In the genomic region with DNA sequence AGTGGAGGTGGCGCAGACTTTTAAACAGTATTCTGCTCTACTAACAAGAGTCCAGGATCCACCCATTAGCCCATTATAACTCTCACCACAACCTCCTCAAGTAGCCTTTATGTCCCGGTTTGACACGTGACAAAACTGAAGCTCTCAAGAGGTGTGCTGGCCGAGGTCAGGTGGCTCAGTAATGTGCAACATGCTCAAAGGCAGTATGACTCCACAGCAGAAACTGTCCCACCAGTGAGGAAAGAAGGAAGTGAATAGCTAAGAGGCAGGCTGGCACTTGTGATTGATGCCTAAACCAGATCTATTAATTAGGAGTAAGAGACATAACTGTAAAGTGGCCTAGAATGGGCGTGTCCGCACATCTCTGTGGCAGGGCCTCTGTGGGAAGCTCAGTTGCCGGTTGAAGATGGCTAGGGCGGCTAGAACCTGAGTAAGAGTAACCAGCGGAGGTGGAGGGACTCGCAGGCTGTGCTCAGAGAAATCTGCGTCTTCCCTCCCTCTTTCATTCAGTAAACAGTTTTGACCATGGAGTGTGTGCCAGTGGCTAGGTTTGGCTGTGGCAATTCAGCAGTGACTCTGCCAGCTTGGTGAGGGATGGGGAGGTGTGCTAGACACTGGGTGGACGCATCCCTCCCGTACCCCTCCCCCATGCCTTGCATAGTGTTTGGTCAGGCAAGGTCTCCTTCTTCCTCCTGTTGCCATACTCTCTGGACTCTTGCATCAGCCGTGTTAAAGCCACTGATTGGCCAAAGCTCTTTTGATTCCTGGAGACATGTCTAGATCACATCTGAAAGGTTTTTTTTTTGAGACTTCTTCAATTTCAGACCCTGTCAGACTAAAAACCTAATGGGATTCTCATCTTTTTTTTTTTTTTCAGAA, we compare ENCODE assay signal across 9 mouse cellular contexts. TPM values are rescaled to one million over a fixed set of nuclear protein-coding genes. Genes with fewer than 3 reads are reported as not detected.
DNase-seq lines count a peak whose midpoint lies in the region.
"Had no signal": no experiment of that assay in that cellular context is flagged by ENCODE, and none has a peak within 500 bp of the region (broad histone marks: within the 10 kb centered on the region; RNA-seq: fewer than 3 reads in every experiment).

No protein-coding gene starts in this region.

- DNase-seq in embryo, embryonic 10 days (ENCODE audit: low spot score), result peak; percentile 19
- no peak for DNase-seq in embryo, embryonic 9.5 days (ENCODE audit: extremely low spot score)
- peak; percentile 23 for DNase-seq in thymus, postnatal 4 days
- no peak for DNase-seq in thymus, postnatal 0 days (ENCODE audit: low spot score)
- peak; percentile 71 for DNase-seq in liver
- DNase-seq in yolk sac, embryonic 10.5 days (ENCODE audit: low spot score), result peak; percentile 68
- DNase-seq in layer of hippocampus, adult 9-10 months (ENCODE audit: low spot score), result no peak
- no peak for DNase-seq in layer of hippocampus, adult 11-12 months (ENCODE audit: low spot score)
- DNase-seq: gastrocnemius, adult 2 months had no signal

RNA-seq across cellular contexts. Expression of gene Sesn2, which starts 3.3 kb away (rescaled TPM):
- 7.3 and 8.0 TPM in 2 replicates for polyA plus RNA-seq in thymus, postnatal 0 days (2015; fragmentation: Nextera tagmentation; extraction: Ambion mirVana)

RNA-seq across cellular contexts. Expression of gene Atpif1, which starts 19.8 kb away (rescaled TPM):
- polyA plus RNA-seq in thymus, postnatal 0 days (2015; fragmentation: Nextera tagmentation; extraction: Ambion mirVana), result 874 and 945 TPM in 2 replicates

RNA-seq across cellular contexts. Expression of gene Dnajc8, which starts 21.7 kb away (rescaled TPM):
- polyA plus RNA-seq in thymus, postnatal 0 days (2015; fragmentation: Nextera tagmentation; extraction: Ambion mirVana), result 190 and 199 TPM in 2 replicates

RNA-seq across cellular contexts. Expression of gene Med18, which starts 49.9 kb away (rescaled TPM):
- polyA plus RNA-seq in thymus, postnatal 0 days (2015; fragmentation: Nextera tagmentation; extraction: Ambion mirVana), result 30.5 and 31.5 TPM in 2 replicates

RNA-seq across cellular contexts. Expression of gene Ptafr, which starts 50.2 kb away (rescaled TPM):
- polyA plus RNA-seq in thymus, postnatal 0 days (2015; fragmentation: Nextera tagmentation; extraction: Ambion mirVana), result 0.96 and 1.5 TPM in 2 replicates

Comparison
In these comparisons a context has a peak if more than half of its experiments do, and no peak if none do; other contexts are left out.
1. DNase-seq: peak in embryo, embryonic 10 days (single experiment), thymus, postnatal 4 days (single experiment), liver (single experiment) and yolk sac, embryonic 10.5 days (single experiment); none in embryo, embryonic 9.5 days (single experiment), thymus, postnatal 0 days (single experiment), layer of hippocampus, adult 9-10 months (single experiment) and layer of hippocampus, adult 11-12 months (single experiment).